Mouse (Mus musculus): ENCODE data around the gene Pdss2.

Gene Pdss2

DNA sequence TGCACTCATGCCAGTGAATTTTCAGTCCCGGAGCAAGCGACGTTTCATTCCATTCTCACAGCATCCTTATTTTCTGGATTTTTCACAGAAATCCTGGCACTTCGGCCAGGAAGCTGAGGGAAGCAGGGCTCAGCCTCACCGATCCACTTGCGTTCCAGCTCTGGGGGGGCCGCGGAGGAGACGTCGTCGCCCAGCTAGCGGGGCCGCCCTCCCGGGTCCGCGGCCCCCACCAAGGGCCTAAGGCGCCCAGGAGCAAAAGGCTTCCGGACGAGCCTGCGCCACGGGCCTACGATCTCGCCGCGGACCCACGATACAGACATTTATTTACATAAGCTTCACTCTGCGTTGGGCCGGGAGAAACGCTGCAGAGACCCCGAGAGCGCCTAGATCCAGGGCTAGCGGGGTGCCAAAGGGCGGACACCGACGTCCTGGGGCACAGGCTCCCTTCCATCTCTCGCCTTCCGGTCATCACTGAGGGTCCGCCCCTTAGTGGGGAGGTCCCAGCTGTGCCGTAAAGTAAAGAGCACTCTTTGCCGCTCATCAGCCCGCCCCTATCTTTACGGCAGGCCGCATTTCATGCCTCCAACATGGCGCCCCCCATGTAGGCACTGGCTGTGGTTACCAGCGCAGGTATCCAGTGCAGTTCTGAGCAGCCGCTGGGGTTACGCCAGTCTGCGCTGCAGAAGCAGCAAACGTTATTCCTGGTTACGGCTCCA is at the start of gene Pdss2:
Pdss2 (plus strand) TSS at position 577 of the 716 bp plus-strand sequence.
- in situ Hi-C loops (cut with MseI, MboI), result no loop called here

DNA sequence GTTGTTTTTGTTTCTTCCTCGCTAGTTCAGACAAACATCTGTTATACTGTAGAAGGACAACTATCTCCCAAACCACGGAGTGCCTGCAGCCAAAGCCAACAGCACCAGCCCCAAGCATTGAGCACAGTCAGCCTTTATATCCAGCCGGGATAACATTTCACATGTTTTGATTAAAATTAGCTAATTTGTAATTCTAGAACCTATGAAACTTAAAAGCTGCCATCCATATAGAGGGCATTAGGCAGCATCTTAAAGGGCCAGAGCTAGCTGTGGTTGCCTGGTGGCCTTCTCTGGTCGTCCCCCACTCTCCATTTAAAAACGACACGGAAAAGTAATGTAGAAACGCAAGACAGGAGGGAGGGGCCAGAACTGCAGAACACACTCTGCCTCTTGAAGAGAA is 49.2 kb upstream of the Pdss2 start:
- in situ Hi-C loops (cut with MseI, MboI), result no loop called here

DNA sequence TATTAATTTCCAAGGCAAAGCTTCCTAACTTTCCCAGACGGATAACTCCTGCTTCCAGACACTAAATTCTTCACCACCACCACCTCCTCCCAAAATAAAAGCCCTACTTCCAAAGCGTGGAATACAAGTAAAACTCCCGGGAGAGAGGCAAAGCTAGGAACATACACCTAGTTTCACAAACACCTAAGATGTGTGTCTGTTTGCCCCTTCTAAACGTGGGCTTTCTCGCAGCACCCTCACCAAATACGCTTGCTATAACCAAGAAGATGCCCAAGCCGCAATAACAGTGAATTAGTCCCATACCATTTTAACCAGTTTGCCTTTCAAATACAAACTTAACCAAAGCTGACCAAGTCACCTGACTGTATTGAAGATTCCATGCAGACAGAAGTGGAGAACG is 48.7 kb upstream of the Pdss2 start:
- in situ Hi-C loops (cut with MseI, MboI), result no loop called here

- in situ Hi-C loops (cut with MseI, MboI), result no loop called here
These were observed 48.0 kb upstream of the Pdss2 start for GRCm38 (mm10) chr10:43173141-43173827.

DNA sequence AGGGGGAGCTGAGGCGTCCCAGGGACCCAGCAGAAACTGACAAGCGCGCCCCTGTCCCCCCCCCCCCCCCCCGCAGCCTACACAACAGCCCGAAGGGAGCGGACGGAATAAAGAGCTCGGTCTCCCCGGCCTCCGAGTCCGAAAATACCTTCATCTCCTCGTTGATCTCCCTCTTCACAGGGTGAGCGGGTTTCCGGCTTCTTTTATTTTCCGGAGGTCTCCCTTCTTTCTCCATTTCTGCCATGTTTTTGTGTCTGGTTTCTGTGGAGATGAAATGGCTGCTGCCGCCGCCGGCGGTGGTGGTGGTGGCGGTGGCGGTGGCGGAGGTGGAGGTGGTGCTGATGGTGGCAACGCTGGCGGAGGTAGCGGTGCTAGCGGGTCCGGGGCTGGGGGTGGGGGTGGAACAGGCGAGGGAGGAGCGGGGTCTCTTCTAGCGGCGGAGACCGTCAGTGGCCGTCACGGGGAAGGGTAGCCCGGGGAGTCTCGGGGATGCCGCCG is 47.4 kb upstream of the Pdss2 start:
- in situ Hi-C loops (cut with MseI, MboI), result no loop called here

- in situ Hi-C loops (cut with MseI, MboI), result no loop called here
These were observed 46.7 kb upstream of the Pdss2 start, which contains the start of the genes Sobp and 9030612E09Rik for GRCm38 (mm10) chr10:43174326-43175155. TSS of gene Sobp (minus strand) at chr10:43174530. TSS of gene 9030612E09Rik (plus strand) at chr10:43174704.

DNA sequence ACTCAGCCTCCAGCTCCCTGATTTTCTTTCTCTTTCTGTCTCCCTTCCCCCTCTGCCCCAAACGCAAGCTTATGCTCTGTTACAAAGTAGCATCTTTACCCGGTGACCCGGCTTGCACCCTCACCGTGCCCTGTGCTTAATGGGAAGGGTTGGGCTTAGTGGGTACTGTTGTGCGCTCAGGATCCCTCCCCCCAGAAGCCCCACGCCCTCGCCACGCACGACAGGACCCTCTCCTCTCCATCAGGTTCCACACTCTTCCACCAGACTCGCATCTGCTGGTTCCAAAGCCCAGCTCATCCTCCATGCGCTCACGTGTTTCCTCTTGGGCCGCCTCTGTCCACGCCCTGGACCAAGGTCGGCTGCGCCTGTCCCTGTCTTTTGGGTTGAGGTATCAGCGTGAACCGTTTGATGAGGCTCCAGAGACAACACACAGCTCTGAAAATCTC is 46.1 kb upstream of the Pdss2 start:
- in situ Hi-C loops (cut with MseI, MboI), result no loop called here

GRCm38 (mm10) chr10:43180313-43180912 is 40.9 kb upstream of the Pdss2 start:
- in situ Hi-C loops (cut with MseI, MboI), result no loop called here

GRCm38 (mm10) chr10:43200206-43200605 is 21.1 kb upstream of the Pdss2 start:
- in situ Hi-C loops (cut with MseI, MboI), result no loop called here

DNA sequence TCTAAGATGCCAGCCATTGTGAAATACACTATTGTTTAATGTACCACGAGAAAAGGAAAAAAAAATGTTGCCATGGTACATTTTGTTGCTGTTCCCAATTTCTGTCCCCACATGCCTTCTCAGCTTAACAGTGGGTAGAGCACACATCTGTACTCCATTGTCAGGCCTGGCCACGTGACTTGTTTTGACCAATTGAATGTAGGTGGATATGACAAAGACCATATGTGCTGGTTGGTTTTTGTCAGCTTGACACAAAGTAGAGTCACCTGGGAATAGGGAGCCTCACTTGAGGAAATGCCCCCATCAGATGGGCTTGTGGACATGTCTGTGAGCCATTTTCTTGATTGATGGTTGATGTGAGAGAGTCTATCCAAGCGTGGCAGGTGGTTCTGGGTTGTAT is 17.4 kb upstream of the Pdss2 start:
- in situ Hi-C loops (cut with MseI, MboI), result no loop called here

GRCm38 (mm10) chr10:43211866-43212265 is 9.4 kb upstream of the Pdss2 start:
- in situ Hi-C loops (cut with MseI, MboI), result loop anchor here in 1 of 2 experiments (10.0 kb wide), 1 partner anchor 163 kb away; no protein-coding TSS in a partner anchor

DNA sequence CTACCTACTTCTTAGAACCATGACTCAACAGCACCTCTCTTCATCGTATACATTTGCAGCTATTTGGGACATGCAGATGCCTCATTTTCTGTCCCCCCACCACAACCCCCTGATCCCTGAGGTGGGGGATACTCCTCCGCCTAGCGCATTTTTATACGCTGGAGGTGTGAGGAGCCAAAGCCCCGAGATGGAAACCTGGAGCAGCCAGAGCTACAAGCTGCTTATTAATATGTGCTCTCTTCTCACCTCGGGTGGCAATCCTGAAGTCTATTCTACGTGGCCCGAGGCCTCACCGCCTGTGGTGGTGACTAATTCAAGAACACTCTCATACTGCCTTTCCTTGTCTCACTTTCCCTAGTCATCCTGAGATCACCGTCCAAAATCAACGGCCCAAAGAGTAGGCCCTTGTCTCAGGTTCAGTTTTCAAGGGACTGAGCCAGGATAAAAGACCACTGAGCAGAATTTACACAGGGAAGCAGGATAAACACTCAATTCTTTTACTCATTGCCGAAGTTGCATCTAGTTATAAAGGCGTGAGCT is 3.9 kb upstream of the Pdss2 start:
- in situ Hi-C loops (cut with MseI, MboI), result loop anchor here in 1 of 2 experiments (10.0 kb wide), 1 partner anchor 157 kb away; no protein-coding TSS in a partner anchor

- in situ Hi-C loops (cut with MseI, MboI), result no loop called here
These were observed 807 bp upstream of the Pdss2 start for GRCm38 (mm10) chr10:43220479-43220878.

- in situ Hi-C loops (cut with MseI, MboI), result no loop called here
These were observed 373 bp downstream of the Pdss2 start for GRCm38 (mm10) chr10:43221659-43222058.

DNA sequence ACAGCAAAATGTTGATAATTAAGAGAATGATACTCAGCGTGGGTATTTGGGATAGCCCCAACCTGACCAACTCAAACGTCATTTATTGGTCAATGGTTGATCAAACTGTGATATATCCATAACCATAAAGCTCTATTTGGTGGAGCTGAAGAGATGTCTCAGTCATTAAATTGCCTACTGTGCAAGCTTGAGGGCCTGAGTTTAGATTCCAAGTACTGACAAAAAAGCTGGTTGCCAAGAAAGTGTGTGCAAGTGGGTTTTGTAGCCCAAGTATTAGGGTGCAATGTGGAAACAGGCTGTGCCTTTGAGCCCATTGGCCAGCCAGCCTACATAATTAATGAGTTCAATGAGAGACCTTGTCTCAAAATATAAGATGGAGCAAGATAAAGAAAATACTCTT is 2.1 kb downstream of the Pdss2 start:
- in situ Hi-C loops (cut with MseI, MboI), result no loop called here

DNA sequence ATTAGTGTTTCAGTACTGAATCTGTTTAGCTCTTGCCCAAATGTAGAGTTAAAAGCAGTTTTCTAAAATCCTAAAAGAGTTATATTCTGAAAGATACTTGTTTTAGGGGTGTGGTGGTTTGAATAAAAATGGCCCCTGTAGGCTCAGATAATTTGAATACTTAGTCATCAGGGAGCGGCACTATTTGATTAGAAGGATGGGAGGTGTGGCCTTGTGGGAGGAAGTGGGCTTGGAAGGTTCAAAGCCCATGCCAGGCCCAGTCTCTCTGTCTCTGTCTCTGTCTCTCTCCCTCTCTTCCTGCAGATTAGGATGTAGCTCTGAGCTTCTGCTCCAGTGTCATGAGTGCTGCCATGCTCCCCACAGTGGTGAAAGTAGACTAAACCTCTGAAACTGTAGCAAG is 5.1 kb downstream of the Pdss2 start:
- in situ Hi-C loops (cut with MseI, MboI), result no loop called here

DNA sequence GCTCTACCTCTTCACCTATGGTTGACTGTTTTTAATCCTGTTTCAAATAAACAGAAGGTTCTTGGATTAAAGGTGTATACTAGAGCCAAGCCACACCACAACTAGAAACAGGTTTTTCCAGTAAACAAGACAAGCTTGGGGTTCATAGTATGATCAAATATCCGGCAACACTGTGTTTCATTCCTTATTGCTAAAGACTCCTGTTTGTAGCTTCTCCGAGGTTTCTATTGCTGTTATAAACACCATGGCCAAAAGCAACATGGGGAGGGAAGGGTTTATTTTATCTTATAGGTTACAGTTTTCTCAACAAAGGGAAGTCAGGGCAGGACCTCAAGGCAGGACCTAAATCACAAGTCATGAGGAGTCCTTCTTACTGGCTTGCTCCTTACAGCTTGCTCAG is 8.0 kb downstream of the Pdss2 start:
- in situ Hi-C loops (cut with MseI, MboI), result no loop called here

DNA sequence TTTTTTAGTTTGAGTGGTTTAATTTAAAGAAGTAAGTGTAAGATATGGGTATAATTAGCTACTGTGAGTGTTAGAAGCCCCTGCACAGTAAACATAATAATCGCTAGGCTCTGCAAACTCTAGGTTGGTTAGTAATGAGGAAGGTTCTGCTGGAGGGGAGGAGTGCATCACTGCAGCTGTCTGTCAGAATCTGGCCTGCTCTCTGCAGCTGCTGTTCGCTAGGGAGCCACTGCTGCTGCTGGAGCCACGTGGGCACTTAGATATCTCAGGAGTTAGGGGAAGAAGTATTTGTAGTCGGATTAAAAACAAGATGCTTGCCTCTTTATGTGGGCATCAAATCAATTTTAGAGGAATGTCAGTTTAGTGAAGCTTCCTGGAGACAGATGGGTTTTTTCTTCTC is 13.2 kb downstream of the Pdss2 start:
- in situ Hi-C loops (cut with MseI, MboI), result no loop called here

DNA sequence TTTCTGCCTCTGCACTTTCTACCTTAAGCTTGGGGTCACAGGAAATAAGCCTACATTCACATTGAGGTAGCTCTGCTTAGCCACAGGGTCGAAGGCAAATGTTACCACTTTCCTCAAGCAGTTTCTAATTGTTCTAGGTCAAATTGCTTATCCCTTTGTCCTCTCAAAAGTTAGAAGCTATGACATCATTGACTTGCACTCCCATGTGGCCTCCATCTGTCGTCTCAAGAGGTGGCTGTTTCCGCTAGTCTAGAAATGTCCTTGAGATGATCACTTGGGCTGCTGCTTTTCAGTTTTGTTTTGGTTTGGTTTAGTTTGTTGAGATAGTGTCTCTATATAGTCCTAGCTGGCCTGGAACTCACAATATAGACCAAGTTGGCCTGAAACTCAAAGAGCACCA is 13.7 kb downstream of the Pdss2 start:
- in situ Hi-C loops (cut with MseI, MboI), result no loop called here

DNA sequence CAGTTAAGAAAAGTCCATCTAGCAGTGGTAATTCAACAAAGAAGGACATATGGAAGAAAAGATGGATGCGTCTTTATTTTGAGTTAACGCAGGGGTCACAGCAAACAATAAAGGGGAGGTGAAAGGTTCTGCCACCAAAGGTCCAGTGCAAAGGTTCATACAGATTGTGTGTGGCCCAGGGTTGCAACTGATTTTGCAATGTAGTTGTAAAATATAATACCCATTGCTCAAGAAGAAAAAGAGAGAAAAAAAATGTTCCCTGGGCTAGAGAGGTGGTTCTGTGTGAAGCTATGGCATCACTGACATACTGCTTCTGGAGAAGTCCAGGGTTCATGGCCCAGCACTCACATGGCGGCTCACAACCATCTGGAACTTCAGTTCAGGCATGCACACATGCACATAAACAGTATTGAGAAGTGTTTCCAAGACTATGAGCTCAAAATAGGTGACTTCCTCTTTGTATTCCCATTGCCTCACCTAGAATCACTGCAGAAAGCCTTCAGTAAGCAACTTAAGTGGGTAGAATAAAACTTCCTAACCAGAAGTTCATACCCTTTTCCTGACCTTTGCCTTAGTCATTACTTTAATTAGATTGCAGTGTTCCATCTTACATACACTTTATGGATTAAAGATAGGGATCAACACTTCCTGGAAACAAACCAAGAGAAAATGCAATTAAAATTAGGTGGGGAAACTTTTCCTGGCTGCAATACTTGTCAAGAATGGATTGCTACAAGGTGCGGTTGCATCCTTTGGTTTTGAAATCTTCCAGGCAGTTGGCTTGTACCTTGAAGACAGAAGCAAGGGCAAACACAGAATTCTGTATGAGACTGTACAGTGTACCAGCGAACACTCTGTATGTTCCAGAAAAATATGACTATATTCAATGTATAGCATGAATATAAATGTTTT is 14.7 kb downstream of the Pdss2 start:
- in situ Hi-C loops (cut with MseI, MboI), result no loop called here
